Comparison of ENCODE assay signal across 24 mouse cellular contexts in the genomic region with DNA sequence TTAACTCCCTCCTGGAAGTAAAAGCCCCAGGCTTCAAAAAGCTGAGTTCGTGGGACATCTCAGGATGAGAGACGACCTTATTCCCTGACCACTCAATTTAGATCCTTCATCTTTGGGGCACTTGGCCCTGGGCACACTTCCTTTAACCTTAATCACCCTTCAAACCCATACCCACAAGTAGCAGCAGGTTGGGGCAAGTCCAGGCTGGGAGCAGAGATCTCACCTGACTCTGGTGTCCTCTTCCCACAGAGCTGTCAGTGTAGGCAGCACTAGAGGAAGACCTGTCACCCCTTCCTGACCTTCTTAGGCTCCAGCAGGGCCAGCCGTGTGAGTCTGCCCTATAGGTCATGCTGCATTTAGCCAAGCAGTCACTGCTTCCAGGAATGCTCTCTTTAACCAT. TPM values are rescaled to one million over a fixed set of nuclear protein-coding genes. Genes with fewer than 3 reads are reported as not detected.
DNase-seq lines count a peak whose midpoint lies in the region; ATAC-seq and TF ChIP-seq lines count a peak whose summit lies in the region.
"Had no signal": no experiment of that assay in that cellular context is flagged by ENCODE, and none has a peak within 500 bp of the region (broad histone marks: within the 10 kb centered on the region; RNA-seq: fewer than 3 reads in every experiment).

No protein-coding gene starts in this region.

- H3K4me1 ChIP-seq in heart, postnatal 0 days (ENCODE audit: control insufficient read depth, insufficient read depth) = peaks cover 52% of the 10 kb centered on the region
- H3K4me1 ChIP-seq in heart, embryonic 12.5 days (replicated peaks) = peaks cover 53% of the 10 kb centered on the region
- H3K4me1 ChIP-seq in lung, embryonic 15.5 days = peaks cover 68% of the 10 kb centered on the region
- peaks cover 48% of the 10 kb centered on the region for H3K4me1 ChIP-seq in lung, adult 2 months (ENCODE audit: control insufficient read depth, insufficient read depth, low read length)
- H3K4me1 ChIP-seq in small intestine, adult 2 months (ENCODE audit: control insufficient read depth, insufficient read depth, insufficient read length, low read length) = peaks cover 57% of the 10 kb centered on the region
- 0 out of 2 replicates have a peak, but pooled peaks cover 2% of the 10 kb centered on the region for H3K4me1 ChIP-seq in midbrain, embryonic 11.5 days (ENCODE audit: control insufficient read depth, insufficient read depth, low read length)

- H3K27ac ChIP-seq in heart, postnatal 0 days (ENCODE audit: low read depth) = peak overlapping the region; percentile 97
- H3K27ac ChIP-seq in heart, embryonic 12.5 days (ENCODE audit: poor library complexity, severe bottlenecking) = no peak overlapping the region
- 0 out of 2 replicates have a peak overlapping the region, but pooled peaks have one; percentile 98 for H3K27ac ChIP-seq in lung, embryonic 15.5 days
- H3K27ac ChIP-seq in small intestine, adult 2 months (ENCODE audit: insufficient read depth, low read depth, low read length) = peak overlapping the region; percentile 21; the same call in 1 of the 2 replicates
- H3K27ac ChIP-seq in midbrain, embryonic 11.5 days (ENCODE audit: low read depth, low read length) = no peak overlapping the region
- H3K27ac ChIP-seq: embryonic facial prominence, embryonic 12.5 days; hindbrain, embryonic 13.5 days had no signal

- WGBS in heart, postnatal 0 days = 51% methylated on average over 3 of the region's 3 CpGs
- 60% methylated on average over 3 of the region's 3 CpGs for WGBS in heart, embryonic 12.5 days
- WGBS in lung, embryonic 15.5 days = 56% methylated on average over 3 of the region's 3 CpGs
- 64% methylated on average over 3 of the region's 3 CpGs for WGBS in lung, adult 2 months
- WGBS in small intestine, adult 2 months = 77% methylated on average over 3 of the region's 3 CpGs
- 63% methylated on average over 3 of the region's 3 CpGs for WGBS in midbrain, embryonic 11.5 days

- no peak for TF ChIP-seq EP300 in heart, postnatal 0 days (IDR thresholded peaks at IDR 0.05; ENCODE audit: low read depth)

- no peak for DNase-seq in heart, postnatal 0 days (ENCODE audit: low spot score)
- DNase-seq in lung, adult 2 months = no peak
- DNase-seq in midbrain, embryonic 11.5 days (ENCODE audit: low spot score, missing footprints) = no peak
- DNase-seq: adrenal gland, adult 2 months; forebrain, postnatal 0 days; gastrocnemius, postnatal 25 days; kidney, postnatal 10 days; right cerebral cortex, postnatal 14 days; thymus, adult 18-20 months; thymus, postnatal 36 days had no signal

- H3ac ChIP-seq in myocyte (ENCODE audit: control insufficient read depth, insufficient read length) = no peak overlapping the region

- H3K27me3 ChIP-seq in heart, postnatal 0 days (ENCODE audit: control insufficient read depth, insufficient read depth, low read length) = no peaks in the 10 kb centered on the region
- H3K27me3 ChIP-seq in heart, embryonic 12.5 days (replicated peaks) = no peaks in the 10 kb centered on the region
- no peaks in the 10 kb centered on the region for H3K27me3 ChIP-seq in lung, embryonic 15.5 days
- no peaks in the 10 kb centered on the region for H3K27me3 ChIP-seq in myocyte (ENCODE audit: control insufficient read depth, insufficient read depth, insufficient read length)
- no peaks in the 10 kb centered on the region for H3K27me3 ChIP-seq in small intestine, adult 2 months (ENCODE audit: control insufficient read depth, insufficient read depth, low read length)
- no peaks in the 10 kb centered on the region for H3K27me3 ChIP-seq in midbrain, embryonic 11.5 days (ENCODE audit: control insufficient read depth, insufficient read depth, low read length)
- H3K27me3 ChIP-seq: embryonic facial prominence, embryonic 12.5 days; hindbrain, embryonic 13.5 days had no signal

- H3K79me2 ChIP-seq in myocyte (ENCODE audit: control insufficient read depth, insufficient read depth) = peaks cover 14% of the 10 kb centered on the region

- H3K4me2 ChIP-seq in heart, postnatal 0 days (ENCODE audit: low read depth, low read length) = no peak overlapping the region
- no peak overlapping the region for H3K4me2 ChIP-seq in heart, embryonic 12.5 days
- H3K4me2 ChIP-seq in lung, embryonic 15.5 days = no peak overlapping the region
- H3K4me2 ChIP-seq in myocyte (ENCODE audit: low read depth) = peak overlapping the region; percentile 86
- H3K4me2 ChIP-seq in midbrain, embryonic 11.5 days = no peak overlapping the region
- H3K4me2 ChIP-seq: embryonic facial prominence, embryonic 12.5 days; hindbrain, embryonic 13.5 days had no signal

- H3K9ac ChIP-seq in heart, postnatal 0 days (replicated peaks; ENCODE audit: low read depth, low read length) = no peak overlapping the region
- no peak overlapping the region for H3K9ac ChIP-seq in heart, embryonic 12.5 days
- no peak overlapping the region for H3K9ac ChIP-seq in lung, embryonic 15.5 days
- H3K9ac ChIP-seq in midbrain, embryonic 11.5 days (ENCODE audit: low read length) = no peak overlapping the region
- H3K9ac ChIP-seq: embryonic facial prominence, embryonic 12.5 days; forebrain, postnatal 0 days; hindbrain, embryonic 13.5 days had no signal

- no peak overlapping the region for H3K4me3 ChIP-seq in heart, postnatal 0 days (ENCODE audit: low read depth, low read length)
- H3K4me3 ChIP-seq in heart, embryonic 12.5 days = no peak overlapping the region
- no peak overlapping the region for H3K4me3 ChIP-seq in lung, embryonic 15.5 days
- H3K4me3 ChIP-seq in lung, adult 2 months (replicated peaks; ENCODE audit: extremely low read depth, low read depth, low read length) = no peak overlapping the region
- H3K4me3 ChIP-seq in myocyte = no peak overlapping the region
- H3K4me3 ChIP-seq in small intestine, adult 2 months (ENCODE audit: low read depth, low read length) = no peak overlapping the region
- no peak overlapping the region for H3K4me3 ChIP-seq in midbrain, embryonic 11.5 days (ENCODE audit: low read depth, low read length)
- H3K4me3 ChIP-seq: embryonic facial prominence, embryonic 12.5 days; hindbrain, embryonic 13.5 days had no signal

- H3K9me3 ChIP-seq in heart, postnatal 0 days (replicated peaks; ENCODE audit: control insufficient read depth, low read length) = no peaks in the 10 kb centered on the region
- no peaks in the 10 kb centered on the region for H3K9me3 ChIP-seq in heart, embryonic 12.5 days (replicated peaks)
- H3K9me3 ChIP-seq in lung, embryonic 15.5 days = no peaks in the 10 kb centered on the region
- H3K9me3 ChIP-seq in midbrain, embryonic 11.5 days (ENCODE audit: control insufficient read depth, low read length) = no peaks in the 10 kb centered on the region
- H3K9me3 ChIP-seq: embryonic facial prominence, embryonic 12.5 days; hindbrain, embryonic 13.5 days had no signal

- TF ChIP-seq POLR2A in lung, adult 2 months (IDR thresholded peaks at IDR 0.05; ENCODE audit: borderline replicate concordance, extremely low read depth, low read depth, low read length) = no peak
- no peak for TF ChIP-seq POLR2A in myocyte (IDR thresholded peaks at IDR 0.05; ENCODE audit: insufficient read length, low read depth)
- TF ChIP-seq POLR2A in small intestine, adult 2 months (IDR thresholded peaks at IDR 0.05; ENCODE audit: low read depth, low read length) = no peak

- TF ChIP-seq CTCF in heart, postnatal 0 days (IDR thresholded peaks at IDR 0.05; ENCODE audit: low read depth) = no peak
- no peak for TF ChIP-seq CTCF in lung, adult 2 months (IDR thresholded peaks at IDR 0.05; ENCODE audit: insufficient read depth, low read length)
- TF ChIP-seq CTCF in small intestine, adult 2 months (IDR thresholded peaks at IDR 0.05; ENCODE audit: extremely low read depth, insufficient read length, insufficient replicate concordance, low read depth, low read length) = no peak

- H3K36me3 ChIP-seq in heart, postnatal 0 days (replicated peaks; ENCODE audit: control insufficient read depth, insufficient read depth, low read length) = no peaks in the 10 kb centered on the region
- H3K36me3 ChIP-seq in heart, embryonic 12.5 days = no peaks in the 10 kb centered on the region
- H3K36me3 ChIP-seq in lung, embryonic 15.5 days = no peaks in the 10 kb centered on the region
- H3K36me3 ChIP-seq in myocyte (ENCODE audit: control insufficient read depth, insufficient read depth) = no peaks in the 10 kb centered on the region
- H3K36me3 ChIP-seq in small intestine, adult 2 months (ENCODE audit: control insufficient read depth, insufficient read depth, low read length) = no peaks in the 10 kb centered on the region
- no peaks in the 10 kb centered on the region for H3K36me3 ChIP-seq in midbrain, embryonic 11.5 days (ENCODE audit: control insufficient read depth, insufficient read depth, low read length)
- H3K36me3 ChIP-seq: embryonic facial prominence, embryonic 12.5 days; hindbrain, embryonic 13.5 days had no signal

- no peak for ATAC-seq in heart, postnatal 0 days (ENCODE audit: insufficient read depth, low read depth)
- no peak for ATAC-seq in heart, embryonic 12.5 days (ENCODE audit: insufficient number of reproducible peaks, low FRiP score)
- ATAC-seq in lung, embryonic 15.5 days (ENCODE audit: borderline replicate concordance, extremely low read depth, low FRiP score, low TSS enrichment) = no peak
- no peak for ATAC-seq in midbrain, embryonic 11.5 days (ENCODE audit: low FRiP score)
- ATAC-seq: forebrain, postnatal 0 days; midbrain, embryonic 16.5 days had no signal

RNA-seq across cellular contexts. Expression of gene Ccdc12, which starts 30.2 kb away (rescaled TPM):
- total RNA-seq in heart, postnatal 0 days (2014; rRNA removed; ENCODE audit: low replicate concordance) = 52.9 and 95.9 TPM in 2 replicates
- polyA plus RNA-seq in heart, postnatal 0 days (2015; fragmentation: Nextera tagmentation; extraction: Ambion mirVana) = 134 and 143 TPM in 2 replicates
- polyA plus RNA-seq in heart, embryonic 12.5 days (2016; fragmentation: Nextera tagmentation; extraction: Ambion mirVana) = 120 and 123 TPM in 2 replicates
- polyA plus RNA-seq in lung, embryonic 15.5 days (2015; fragmentation: Nextera tagmentation; extraction: Ambion mirVana) = 151 TPM in 2 replicates
- polyA plus RNA-seq in lung, adult 2 months (2012; rRNA removed) = 101 and 124 TPM in 2 replicates
- polyA plus RNA-seq in myocyte (2012; fragmentation: generic; extraction: Trizol) = 59.2 TPM
- 52.9 and 138 TPM in 2 replicates for polyA plus RNA-seq in small intestine, adult 2 months (2012; rRNA removed)
- 135 and 144 TPM in 2 replicates for polyA plus RNA-seq in midbrain, embryonic 11.5 days (2014; fragmentation: Nextera tagmentation; extraction: Ambion mirVana)

RNA-seq across cellular contexts. Expression of gene Nbeal2, which starts 32.5 kb away (rescaled TPM):
- total RNA-seq in heart, postnatal 0 days (2014; rRNA removed; ENCODE audit: low replicate concordance) = 11.5 and 12.9 TPM in 2 replicates
- 1.2 and 1.6 TPM in 2 replicates for polyA plus RNA-seq in heart, postnatal 0 days (2015; fragmentation: Nextera tagmentation; extraction: Ambion mirVana)
- 1.9 and 2.4 TPM in 2 replicates for polyA plus RNA-seq in heart, embryonic 12.5 days (2016; fragmentation: Nextera tagmentation; extraction: Ambion mirVana)
- 3.6 and 4.2 TPM in 2 replicates for polyA plus RNA-seq in lung, embryonic 15.5 days (2015; fragmentation: Nextera tagmentation; extraction: Ambion mirVana)
- 58.4 and 66.4 TPM in 2 replicates for polyA plus RNA-seq in lung, adult 2 months (2012; rRNA removed)
- 3.3 TPM for polyA plus RNA-seq in myocyte (2012; fragmentation: generic; extraction: Trizol)
- polyA plus RNA-seq in small intestine, adult 2 months (2012; rRNA removed) = 28.1 and 28.8 TPM in 2 replicates
- polyA plus RNA-seq in midbrain, embryonic 11.5 days (2014; fragmentation: Nextera tagmentation; extraction: Ambion mirVana) = 1.1 and 1.6 TPM in 2 replicates

RNA-seq across cellular contexts. Expression of gene Myl3, which starts 55.2 kb away (rescaled TPM):
- total RNA-seq in heart, postnatal 0 days (2014; rRNA removed; ENCODE audit: low replicate concordance) = 7,206 and 8,752 TPM in 2 replicates
- 7,883 and 7,975 TPM in 2 replicates for polyA plus RNA-seq in heart, postnatal 0 days (2015; fragmentation: Nextera tagmentation; extraction: Ambion mirVana)
- 3,437 and 3,612 TPM in 2 replicates for polyA plus RNA-seq in heart, embryonic 12.5 days (2016; fragmentation: Nextera tagmentation; extraction: Ambion mirVana)
- 19.8 and 68.6 TPM in 2 replicates for polyA plus RNA-seq in lung, embryonic 15.5 days (2015; fragmentation: Nextera tagmentation; extraction: Ambion mirVana)
- 10.8 and 214 TPM in 2 replicates for polyA plus RNA-seq in lung, adult 2 months (2012; rRNA removed)
- 0.22 TPM for polyA plus RNA-seq in myocyte (2012; fragmentation: generic; extraction: Trizol)
- polyA plus RNA-seq in small intestine, adult 2 months (2012; rRNA removed) = not detected in 2 replicates
- 0.48 and 0.63 TPM in 2 replicates for polyA plus RNA-seq in midbrain, embryonic 11.5 days (2014; fragmentation: Nextera tagmentation; extraction: Ambion mirVana)
- total RNA-seq: layer of hippocampus, adult 18-20 months; layer of hippocampus, postnatal 14 days; MEL; neutrophil, adult 5-6 weeks had no signal
- polyA plus RNA-seq: adrenal gland, adult 2 months; C2C12; forebrain, embryonic 11.5 days; liver, adult 2 months had no signal

Comparison
In these comparisons a context has a peak if more than half of its experiments do, and no peak if none do; other contexts are left out.
1. H3K27ac ChIP-seq: peak in heart, postnatal 0 days (single experiment), lung, embryonic 15.5 days (single experiment) and small intestine, adult 2 months (single experiment); none in heart, embryonic 12.5 days (single experiment) and midbrain, embryonic 11.5 days (single experiment).
2. RNA of gene Myl3, which starts 55.2 kb away (polyA plus RNA-seq): 7,883 to 7,975 TPM in heart, postnatal 0 days and 3,437 to 3,612 TPM in heart, embryonic 12.5 days; 10.8 to 214 TPM in lung, adult 2 months, 19.8 to 68.6 TPM in lung, embryonic 15.5 days, 0.48 to 0.63 TPM in midbrain, embryonic 11.5 days, 0.22 TPM in myocyte (single experiment) and not detected in small intestine, adult 2 months; every median in the first group is over 10 times any median in the second.